Mouse (Mus musculus): Measurements from ENCODE around the gene Has1.
"Not testable (repeated sequence)": the region's sequence is repeated elsewhere in the genome, so short reads cannot be mapped to it uniquely, and the experiment has no call there.

Gene Has1

GRCm38 (mm10) chr17:17855064-17855838, at the start of gene Has1:
Gene Has1 (minus strand): TSS chr17:17855205.
- no peak for DNase-seq

- DNase-seq: no peak
Observed at GRCm38 (mm10) chr17:17900768-17901167, 45.8 kb upstream of the Has1 start.

GRCm38 (mm10) chr17:17899268-17899667, 44.3 kb upstream of the Has1 start:
- no peak for DNase-seq

GRCm38 (mm10) chr17:17896039-17896438, 41.0 kb upstream of the Has1 start:
- peak; percentile 6 for DNase-seq

- DNase-seq: no peak
Observed at GRCm38 (mm10) chr17:17889732-17890425, 34.9 kb upstream of the Has1 start.

DNA sequence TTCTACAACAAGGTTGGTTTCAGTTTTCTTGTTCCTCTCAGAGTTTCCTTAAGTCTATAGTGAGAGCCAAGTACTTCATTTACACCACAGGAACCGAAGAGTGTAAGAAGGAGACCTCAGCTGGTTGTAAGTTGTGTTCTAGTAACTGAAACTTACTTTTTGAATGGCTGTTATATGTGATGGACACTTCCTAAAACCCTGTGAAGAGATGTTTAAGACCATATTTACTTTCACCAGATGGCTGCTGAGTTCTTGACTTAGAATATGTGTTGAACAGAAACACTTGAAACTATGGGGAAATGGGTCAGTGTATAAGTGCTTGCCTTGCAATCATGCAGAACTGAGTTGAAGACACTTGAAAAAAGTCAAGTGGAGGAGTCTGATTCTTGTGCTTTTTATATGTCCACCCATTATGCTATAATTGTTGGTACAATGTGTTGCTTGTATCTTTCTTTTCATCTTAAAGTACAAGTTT, 32.8 kb upstream of the Has1 start, which contains the start of the genes Fpr2 and Fpr3:
Gene Fpr2, plus strand, starts transcription at position 51 of the 475 bp plus-strand sequence.
Gene Fpr3, plus strand, starts transcription at position 79 of the 475 bp plus-strand sequence.
- DNase-seq: no peak

DNA sequence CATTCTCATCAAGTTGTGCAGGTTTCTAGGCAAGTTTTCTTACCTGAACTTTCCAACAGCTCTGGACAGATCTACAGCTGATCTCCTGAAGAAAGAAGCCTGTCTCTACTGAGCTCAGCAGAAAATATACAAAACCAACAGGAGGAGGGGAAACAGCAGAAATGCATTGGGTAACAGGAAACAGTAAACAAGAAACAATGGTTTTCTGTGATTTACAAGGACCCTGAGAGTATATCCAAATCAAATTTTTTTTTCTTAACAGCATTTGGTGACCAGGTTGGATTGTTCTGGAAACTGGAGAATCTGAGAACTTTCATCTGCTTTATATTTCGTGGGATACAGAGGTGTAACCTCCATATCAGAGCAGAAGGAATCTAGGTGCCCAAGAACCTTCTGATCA, 28.8 kb upstream of the Has1 start, which contains the start of gene Fpr1:
Gene Fpr1, minus strand, starts transcription at position 101 of the 400 bp plus-strand sequence.
- no peak for DNase-seq

DNA sequence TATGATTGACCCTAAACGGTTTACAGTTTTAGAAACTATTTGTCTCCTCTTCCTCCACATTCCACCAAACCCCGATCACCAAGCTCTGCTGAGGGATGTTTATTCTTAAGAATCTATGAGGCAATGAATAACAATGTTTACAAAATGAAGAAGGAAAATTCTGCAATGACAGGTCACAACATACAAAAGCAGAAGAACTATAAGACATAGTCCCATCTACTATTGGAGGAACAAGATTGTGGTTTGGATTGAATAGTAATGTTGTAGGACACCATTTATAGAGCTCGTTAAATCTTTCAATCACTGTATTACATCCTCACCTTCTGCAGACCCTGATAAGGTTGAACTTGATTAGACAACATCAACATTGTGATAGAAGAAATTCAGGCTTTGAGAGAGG, 27.7 kb upstream of the Has1 start:
- DNase-seq: no peak

DNA sequence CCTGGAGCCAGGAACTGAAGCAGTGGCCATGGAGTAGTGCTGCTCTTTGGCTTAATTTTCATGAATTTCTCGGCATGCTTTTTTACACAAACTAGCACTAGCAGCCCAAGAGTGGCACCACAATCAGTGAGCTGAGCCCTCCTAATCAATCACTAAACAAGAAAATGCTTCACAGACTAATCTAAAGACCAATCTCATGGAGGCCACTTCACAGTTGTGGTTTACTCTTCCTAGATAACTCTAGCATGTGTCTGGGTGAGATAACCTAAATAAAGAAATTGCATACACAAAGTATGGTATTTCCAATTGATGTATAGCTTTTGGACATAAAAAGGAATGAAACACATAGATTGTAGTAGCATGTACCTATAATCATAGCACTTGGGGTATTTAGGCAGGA, 24.3 kb upstream of the Has1 start:
- DNase-seq: no peak

DNA sequence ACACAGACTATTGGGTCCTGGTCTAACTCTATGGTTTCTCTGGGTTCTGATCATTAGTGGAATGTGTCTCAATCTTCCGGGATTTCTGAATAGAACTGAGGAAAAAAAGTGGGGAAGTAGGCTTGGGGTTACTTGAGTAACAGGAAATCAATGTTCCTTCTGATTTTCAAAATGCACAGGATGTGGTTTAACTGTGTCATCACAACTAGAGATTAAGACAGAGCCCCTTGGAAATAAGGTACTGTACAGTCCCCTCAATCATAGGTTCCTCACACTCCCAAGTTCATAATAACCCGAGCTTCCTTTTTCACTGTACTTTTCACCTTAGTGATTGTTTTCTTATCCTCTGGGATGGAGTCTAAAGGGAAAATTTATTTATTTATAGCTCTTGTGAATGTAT, 16.7 kb upstream of the Has1 start:
- no peak for DNase-seq

GRCm38 (mm10) chr17:17870892-17871550, 16.0 kb upstream of the Has1 start:
- DNase-seq: no peak

DNA sequence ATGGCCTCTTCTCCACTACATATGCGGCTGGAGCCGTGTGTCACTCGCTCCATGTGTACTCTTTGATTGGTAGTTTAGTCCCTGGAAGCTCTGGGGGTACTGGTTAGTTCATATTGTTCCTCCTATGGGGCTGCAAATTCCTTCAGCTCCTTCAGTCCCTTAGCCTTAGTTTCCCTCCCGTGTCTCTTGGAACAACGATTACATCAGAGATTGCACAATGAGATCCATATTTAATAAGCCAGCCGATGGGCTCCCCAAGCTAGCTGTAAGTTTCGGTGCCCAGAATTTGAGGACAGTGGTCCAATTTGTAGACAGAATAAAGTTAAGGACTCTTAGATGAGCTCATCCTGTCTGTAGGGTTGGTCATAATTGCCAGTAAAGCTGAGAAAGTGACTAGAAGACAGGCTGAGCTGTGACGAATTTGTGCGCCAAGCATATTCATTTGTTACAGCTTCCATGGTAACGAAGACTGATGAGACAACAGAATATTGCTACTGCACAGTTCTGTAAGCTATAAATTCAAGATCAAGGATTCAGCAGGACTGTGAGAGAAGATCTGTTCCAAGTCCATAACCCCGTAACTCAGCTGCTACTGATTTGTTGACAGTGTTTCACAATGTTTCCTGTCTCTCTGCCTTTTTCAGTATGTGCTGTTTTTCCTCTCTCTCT, 11.9 kb upstream of the Has1 start:
- no peak for DNase-seq

- DNase-seq: no peak
Observed at GRCm38 (mm10) chr17:17865168-17865567, 10.2 kb upstream of the Has1 start.

GRCm38 (mm10) chr17:17862360-17862759, 7.4 kb upstream of the Has1 start:
- DNase-seq: no peak

- no peak for DNase-seq
Observed at GRCm38 (mm10) chr17:17860110-17860509, 5.1 kb upstream of the Has1 start.

DNA sequence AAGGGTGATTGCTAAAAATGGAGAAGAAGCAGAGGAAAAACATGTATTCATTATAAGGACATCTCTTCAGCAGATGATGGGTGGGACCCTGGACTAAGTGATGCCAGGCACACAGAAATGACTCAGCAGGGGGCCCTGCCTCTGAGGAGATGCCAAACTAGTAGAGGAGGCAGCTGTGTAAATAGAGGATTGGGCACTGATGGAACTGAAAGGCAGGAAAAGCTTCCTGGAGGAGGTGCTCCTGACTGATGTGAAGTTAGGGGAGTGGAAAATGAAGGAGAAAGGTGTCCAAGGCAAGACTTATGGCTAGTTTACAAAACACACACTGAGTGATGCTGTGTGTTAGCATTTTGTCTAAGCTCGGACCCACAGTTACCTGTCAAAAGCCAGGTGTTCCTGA, 2.4 kb upstream of the Has1 start:
- no peak for DNase-seq

GRCm38 (mm10) chr17:17856612-17857011, 1.6 kb upstream of the Has1 start:
- no peak for DNase-seq

DNA sequence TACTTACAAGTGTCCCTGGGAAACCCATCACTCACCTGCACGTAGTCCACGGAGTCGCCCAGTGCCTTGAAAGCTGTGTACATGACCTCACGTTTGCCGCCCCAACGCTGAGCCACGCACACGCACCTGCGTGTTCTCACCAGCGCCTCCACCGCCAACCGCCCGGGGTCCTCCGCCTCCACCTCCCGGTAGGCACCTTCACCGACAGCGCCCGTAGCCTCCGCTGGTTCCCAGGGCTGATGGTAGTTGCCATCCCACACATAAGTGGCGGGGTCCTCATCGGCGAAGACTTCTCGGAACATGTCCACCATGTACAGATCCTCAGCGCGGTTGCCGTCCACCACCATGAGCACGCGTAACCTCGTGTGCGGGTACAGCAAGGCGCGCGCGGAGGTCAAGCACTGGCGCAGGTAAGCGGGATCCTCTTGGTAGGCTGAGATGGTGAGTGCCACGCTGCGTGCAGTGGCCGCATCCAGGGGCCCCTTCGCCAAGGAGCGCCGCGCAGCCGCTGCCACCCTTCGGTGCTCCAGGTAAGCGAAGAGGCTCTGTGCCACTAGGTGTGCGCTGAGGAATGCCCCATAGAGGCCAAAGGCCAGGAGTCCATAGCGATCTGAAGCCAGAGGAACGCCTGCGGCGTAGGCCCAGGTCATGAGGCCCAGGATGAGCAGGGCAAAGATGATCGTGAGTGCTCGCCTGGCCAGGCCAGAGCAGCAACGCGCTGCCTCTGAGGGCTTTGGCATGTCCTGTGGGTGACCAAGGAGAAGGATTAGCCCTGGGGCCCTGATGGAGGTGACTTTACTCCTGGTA, 4.9 kb downstream of the Has1 start:
- no peak for DNase-seq

- no peak for DNase-seq
Observed at GRCm38 (mm10) chr17:17848988-17849387, 6.0 kb downstream of the Has1 start.

DNA sequence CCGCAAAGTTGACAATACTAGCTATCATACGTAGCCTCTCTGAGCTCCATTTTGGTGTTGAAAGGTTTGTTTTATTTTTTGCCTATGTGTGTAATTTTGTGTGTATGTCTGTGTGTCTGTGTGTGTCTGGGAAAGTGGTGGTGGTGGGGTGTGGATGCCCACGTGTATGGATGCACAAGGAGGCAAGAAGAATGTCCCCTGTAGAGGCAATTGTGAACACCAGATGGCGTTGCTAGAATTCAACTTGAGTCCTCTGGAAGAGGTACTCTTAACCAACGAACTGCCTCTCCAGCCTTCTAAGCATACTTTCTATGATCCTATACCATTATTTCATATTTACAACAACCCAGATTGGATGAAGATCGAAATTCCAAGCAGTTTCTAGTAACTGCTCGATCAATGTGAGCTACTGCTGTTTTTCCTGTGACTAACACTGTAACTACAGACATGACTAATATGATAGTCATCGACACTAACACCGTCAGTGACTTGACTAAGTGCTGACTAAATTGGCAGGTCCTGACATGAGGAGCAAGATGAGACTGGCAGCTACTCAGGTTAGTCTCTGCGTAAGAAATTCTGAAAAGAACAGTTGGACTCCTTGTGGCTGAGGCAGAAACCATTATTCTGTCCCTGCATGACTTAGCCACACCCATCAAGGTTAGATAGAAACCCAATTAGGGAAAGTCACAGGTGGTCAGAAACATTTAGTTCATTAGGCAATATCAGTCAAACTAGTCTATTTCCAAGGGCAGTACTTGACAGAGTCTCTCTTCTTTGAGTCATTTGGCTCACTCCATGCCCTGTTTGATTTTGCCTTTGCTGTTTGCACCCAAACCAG, 9.6 kb downstream of the Has1 start:
- no peak for DNase-seq

GRCm38 (mm10) chr17:17844606-17845005, 10.4 kb downstream of the Has1 start:
- not testable (repeated sequence) for DNase-seq
